Mouse (Mus musculus): ENCODE measurements at regions not wholly inside any gene's neighbourhood (a gene's known extent, or its start where the extent isn't known, plus 50 kb on each side); places are given as distances from the start of the nearest gene placed in this dataset.
A peak's percentile ranks its signal among the peaks of the same experiment; 100 is the strongest.

DNA sequence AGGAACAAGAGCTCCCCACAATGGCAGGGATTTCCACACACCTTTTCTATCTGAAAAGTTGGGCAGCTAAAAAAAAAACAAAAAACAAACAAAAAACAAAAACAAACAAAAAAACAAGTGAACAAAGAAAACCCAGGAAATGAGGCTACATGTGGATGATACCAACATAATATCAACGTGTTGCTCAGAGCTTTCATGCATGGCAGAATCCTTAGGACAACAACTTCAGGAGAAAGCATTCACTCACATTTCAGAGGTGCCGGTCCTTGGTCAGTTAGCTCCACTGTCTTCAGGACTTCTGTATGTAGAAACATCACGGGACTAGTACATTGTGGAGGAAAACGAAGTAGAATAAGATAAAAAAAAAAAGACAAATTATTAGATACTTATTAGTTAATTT is 94.8 kb upstream of the Cpm start:
- no peak for DNase-seq
- WGBS (ENCODE audit: insufficient replicate concordance), result 77% methylated on average over 4 of the region's 4 CpGs
- Histone ChIP-seq H3K27me3 (ENCODE audit: insufficient read depth, low read length) (no peaks in the 10 kb centered on the region), H3K4me2 (ENCODE audit: low read depth, low read length) (no peak overlapping the region), H3K9ac (replicated peaks) (no peak overlapping the region), H3K4me3 (ENCODE audit: low read depth, low read length) (no peak overlapping the region), H3K9me3 (ENCODE audit: low read length) (no peaks in the 10 kb centered on the region), H3K4me1 (ENCODE audit: insufficient read depth) (no peaks in the 10 kb centered on the region), H3K27ac (ENCODE audit: low read depth) (no peak overlapping the region), H3K36me3 (replicated peaks; ENCODE audit: insufficient read depth, low read length) (no peaks in the 10 kb centered on the region)
- no peak for TF ChIP-seq CTCF (IDR thresholded peaks at IDR 0.05; ENCODE audit: low read depth)
- no peak for TF ChIP-seq EP300 (IDR thresholded peaks at IDR 0.05; ENCODE audit: low read depth)
- no peak for ATAC-seq

- no peaks in the 10 kb centered on the region for H3K27me3 ChIP-seq (ENCODE audit: insufficient read depth, low read length)
- DNase-seq, result no peak
- no peak overlapping the region for H3K27ac ChIP-seq (ENCODE audit: low read depth)
- ATAC-seq, result no peak
- whole genome bisulfite sequencing (ENCODE audit: insufficient replicate concordance), result 79% methylated on average over 8 of the region's 8 CpGs
- no peaks in the 10 kb centered on the region for H3K4me1 ChIP-seq (ENCODE audit: insufficient read depth)
- H3K4me3 ChIP-seq (ENCODE audit: low read depth, low read length), result no peak overlapping the region
- H3K9me3 ChIP-seq (ENCODE audit: low read length), result no peaks in the 10 kb centered on the region
- no peaks in the 10 kb centered on the region for H3K36me3 ChIP-seq (replicated peaks; ENCODE audit: insufficient read depth, low read length)
- no peak overlapping the region for H3K9ac ChIP-seq (replicated peaks)
- H3K4me2 ChIP-seq (ENCODE audit: low read depth, low read length), result no peak overlapping the region
- TF ChIP-seq EP300 (IDR thresholded peaks at IDR 0.05; ENCODE audit: low read depth) (no peak), CTCF (IDR thresholded peaks at IDR 0.05; ENCODE audit: low read depth) (no peak)
Measured at GRCm38 (mm10) chr10:117533541-117534386, 95.5 kb upstream of the Cpm start.

GRCm38 (mm10) chr10:117532750-117533540 is 96.4 kb upstream of the Cpm start:
- Histone ChIP-seq H3K4me2 (ENCODE audit: low read depth, low read length) (no peak overlapping the region), H3K27ac (ENCODE audit: low read depth) (no peak overlapping the region), H3K9me3 (ENCODE audit: low read length) (no peaks in the 10 kb centered on the region), H3K4me1 (ENCODE audit: insufficient read depth) (no peaks in the 10 kb centered on the region), H3K9ac (replicated peaks) (no peak overlapping the region), H3K27me3 (ENCODE audit: insufficient read depth, low read length) (no peaks in the 10 kb centered on the region), H3K4me3 (ENCODE audit: low read depth, low read length) (no peak overlapping the region), H3K36me3 (replicated peaks; ENCODE audit: insufficient read depth, low read length) (no peaks in the 10 kb centered on the region)
- ATAC-seq (no peak), DNase-seq (no peak)
- whole genome bisulfite sequencing (ENCODE audit: insufficient replicate concordance), result 76% methylated on average over 1 of the region's 1 CpGs
- TF ChIP-seq EP300 (IDR thresholded peaks at IDR 0.05; ENCODE audit: low read depth), result no peak

- no peak for TF ChIP-seq EP300 (IDR thresholded peaks at IDR 0.05; ENCODE audit: low read depth)
- TF ChIP-seq CTCF (IDR thresholded peaks at IDR 0.05; ENCODE audit: low read depth), result no peak
- ATAC-seq (peak; percentile 21; the same call in 1 of the 2 replicates), DNase-seq (peak; percentile 33)
- no peak overlapping the region for H3K4me3 ChIP-seq (ENCODE audit: low read depth, low read length)
- H3K9ac ChIP-seq (replicated peaks), result no peak overlapping the region
- no peaks in the 10 kb centered on the region for H3K27me3 ChIP-seq (ENCODE audit: insufficient read depth, low read length)
- no peak overlapping the region for H3K27ac ChIP-seq (ENCODE audit: low read depth)
- no peaks in the 10 kb centered on the region for H3K4me1 ChIP-seq (ENCODE audit: insufficient read depth)
- 77% methylated on average over 17 of the region's 17 CpGs for WGBS (ENCODE audit: insufficient replicate concordance)
- no peaks in the 10 kb centered on the region for H3K9me3 ChIP-seq (ENCODE audit: low read length)
- no peak overlapping the region for H3K4me2 ChIP-seq (ENCODE audit: low read depth, low read length)
- no peaks in the 10 kb centered on the region for H3K36me3 ChIP-seq (replicated peaks; ENCODE audit: insufficient read depth, low read length)
Measured at GRCm38 (mm10) chr10:117531798-117532747, 97.2 kb upstream of the Cpm start.

DNA sequence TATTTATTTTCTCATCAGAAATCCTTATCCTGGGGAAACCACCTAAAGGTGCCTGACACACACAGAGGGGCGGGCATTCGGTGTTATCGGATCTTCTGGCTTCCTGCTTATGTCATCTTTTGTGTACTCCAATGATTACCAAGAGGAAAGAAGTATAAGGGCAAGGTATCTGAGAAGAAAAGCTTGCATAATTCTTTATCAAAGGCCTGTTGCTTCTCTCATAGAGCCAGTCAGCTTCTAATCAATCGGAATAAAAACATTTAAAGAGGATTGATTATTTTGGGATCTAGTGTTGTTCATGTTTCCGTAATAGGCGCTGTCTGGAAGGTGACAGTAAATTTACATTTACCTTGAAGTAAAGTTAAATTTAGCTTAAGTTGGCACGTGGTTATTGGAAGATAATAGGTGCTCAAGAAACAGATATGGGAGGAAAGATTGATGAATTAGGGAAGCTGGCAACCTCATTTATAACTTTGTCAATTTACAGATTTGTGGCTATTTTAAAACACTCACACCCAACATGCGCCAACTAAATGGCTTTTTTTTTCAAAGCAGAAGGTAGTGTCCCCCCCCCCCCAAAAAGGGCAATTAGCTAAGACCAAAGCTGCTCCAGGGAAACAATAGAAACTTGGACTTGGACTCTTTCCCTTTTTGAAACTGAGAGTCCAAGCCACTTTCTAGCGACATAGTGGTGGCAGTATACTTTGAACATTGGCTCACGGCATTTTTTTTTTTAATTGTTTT is 98.3 kb upstream of the Cpm start:
- Histone ChIP-seq H3K4me2 (ENCODE audit: low read depth, low read length) (no peak overlapping the region), H3K27me3 (ENCODE audit: insufficient read depth, low read length) (no peaks in the 10 kb centered on the region), H3K4me3 (ENCODE audit: low read depth, low read length) (no peak overlapping the region), H3K9ac (replicated peaks) (no peak overlapping the region), H3K4me1 (ENCODE audit: insufficient read depth) (no peaks in the 10 kb centered on the region), H3K27ac (ENCODE audit: low read depth) (no peak overlapping the region), H3K36me3 (replicated peaks; ENCODE audit: insufficient read depth, low read length) (no peaks in the 10 kb centered on the region), H3K9me3 (ENCODE audit: low read length) (no peaks in the 10 kb centered on the region)
- no peak for TF ChIP-seq CTCF (IDR thresholded peaks at IDR 0.05; ENCODE audit: low read depth)
- TF ChIP-seq EP300 (IDR thresholded peaks at IDR 0.05; ENCODE audit: low read depth), result no peak
- WGBS (ENCODE audit: insufficient replicate concordance), result 63% methylated on average over 10 of the region's 10 CpGs
- DNase-seq (no peak), ATAC-seq (no peak)
